Mouse (Mus musculus): ENCODE data around the gene Tmem216. TPM values are rescaled to one million over a fixed set of nuclear protein-coding genes. Genes with fewer than 3 reads are reported as not detected.

Gene Tmem216
- polyA plus RNA-seq (2015; fragmentation: Illumina TruSeq; extraction: RNeasy Lipid Tissue Mini Kit (QIAGEN cat#74804); ENCODE audit: low read depth, low replicate concordance), result 15.9 TPM

DNA sequence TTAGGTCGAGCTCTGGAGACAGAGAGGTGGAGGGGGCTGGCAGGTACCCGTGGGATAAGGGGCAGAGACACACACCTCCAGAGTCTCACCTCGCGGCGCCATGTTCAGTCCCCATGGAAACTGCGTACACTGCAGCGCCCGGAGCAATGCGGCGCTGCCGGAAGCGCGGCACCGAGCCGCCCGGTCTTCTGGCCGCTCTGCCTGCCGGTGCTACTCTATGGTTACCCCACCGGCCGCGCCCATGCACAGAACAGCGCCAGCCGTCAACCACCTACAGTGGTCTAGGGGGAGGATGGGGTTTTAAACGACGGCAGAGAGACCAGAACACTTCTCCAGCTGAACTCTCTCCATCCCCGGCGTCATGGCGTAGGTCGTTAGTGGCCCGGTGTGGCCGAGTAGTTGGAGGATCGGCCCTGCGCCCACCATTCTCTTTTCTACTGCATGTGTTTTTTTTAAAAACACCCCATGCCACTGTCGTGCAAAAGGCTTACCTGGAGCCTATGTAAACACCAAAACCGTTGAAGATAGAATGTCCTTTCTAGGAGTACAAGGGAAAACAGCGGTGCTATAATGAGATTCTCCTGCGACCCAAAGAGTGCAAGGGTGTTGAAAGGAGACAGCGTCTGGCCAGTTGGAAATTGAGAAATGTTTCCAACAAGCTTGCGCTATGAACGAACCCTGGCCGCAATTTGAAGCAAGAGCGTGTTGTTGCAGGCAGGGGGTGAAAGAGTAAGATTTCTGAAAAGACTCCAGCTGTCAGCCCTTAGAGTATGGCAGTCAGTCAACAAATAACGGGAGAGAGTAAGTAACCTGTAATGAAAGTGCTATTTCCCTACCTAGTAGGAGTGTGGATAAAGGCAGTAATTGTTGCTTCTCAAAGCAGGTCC, at the start of gene Tmem216:
Gene Tmem216 (minus strand): TSS at position 615 of the 887 bp plus-strand sequence.

DNA sequence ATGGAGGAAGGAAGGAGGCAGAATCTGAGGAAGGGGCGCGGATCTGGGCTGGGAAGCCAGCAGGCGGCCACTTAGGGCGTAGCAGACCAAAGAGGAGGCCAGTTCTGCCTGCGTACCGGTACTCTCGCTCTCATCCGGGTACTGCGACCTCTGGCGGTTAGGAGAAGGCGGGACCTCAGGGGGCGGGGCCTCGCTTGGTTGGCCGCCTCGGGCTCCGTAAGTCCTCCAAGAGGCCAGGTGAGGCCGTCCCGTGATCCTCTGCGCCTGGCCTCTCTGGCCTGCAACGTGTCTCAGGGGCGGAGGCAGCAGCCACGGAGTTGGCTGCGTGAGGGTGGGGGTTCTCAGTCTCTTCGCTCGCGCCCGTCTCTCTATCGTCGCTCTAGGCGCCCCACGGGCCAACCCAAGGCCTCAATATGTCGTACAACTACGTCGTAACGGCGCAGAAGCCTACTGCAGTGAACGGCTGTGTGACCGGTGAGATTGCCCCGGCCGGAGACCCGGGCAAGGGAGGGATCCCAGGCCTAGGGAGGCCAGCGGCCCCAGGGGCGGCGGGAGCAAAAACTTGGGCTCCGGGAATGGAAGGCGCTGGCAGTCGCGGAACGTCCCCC, 49.4 kb upstream of the Tmem216 start, which contains the start of the genes Ddb1 and Tkfc:
Gene Ddb1 (plus strand): TSS at position 35 of the 608 bp plus-strand sequence.
Gene Tkfc (minus strand): TSS at position 362 of the 608 bp plus-strand sequence.

DNA sequence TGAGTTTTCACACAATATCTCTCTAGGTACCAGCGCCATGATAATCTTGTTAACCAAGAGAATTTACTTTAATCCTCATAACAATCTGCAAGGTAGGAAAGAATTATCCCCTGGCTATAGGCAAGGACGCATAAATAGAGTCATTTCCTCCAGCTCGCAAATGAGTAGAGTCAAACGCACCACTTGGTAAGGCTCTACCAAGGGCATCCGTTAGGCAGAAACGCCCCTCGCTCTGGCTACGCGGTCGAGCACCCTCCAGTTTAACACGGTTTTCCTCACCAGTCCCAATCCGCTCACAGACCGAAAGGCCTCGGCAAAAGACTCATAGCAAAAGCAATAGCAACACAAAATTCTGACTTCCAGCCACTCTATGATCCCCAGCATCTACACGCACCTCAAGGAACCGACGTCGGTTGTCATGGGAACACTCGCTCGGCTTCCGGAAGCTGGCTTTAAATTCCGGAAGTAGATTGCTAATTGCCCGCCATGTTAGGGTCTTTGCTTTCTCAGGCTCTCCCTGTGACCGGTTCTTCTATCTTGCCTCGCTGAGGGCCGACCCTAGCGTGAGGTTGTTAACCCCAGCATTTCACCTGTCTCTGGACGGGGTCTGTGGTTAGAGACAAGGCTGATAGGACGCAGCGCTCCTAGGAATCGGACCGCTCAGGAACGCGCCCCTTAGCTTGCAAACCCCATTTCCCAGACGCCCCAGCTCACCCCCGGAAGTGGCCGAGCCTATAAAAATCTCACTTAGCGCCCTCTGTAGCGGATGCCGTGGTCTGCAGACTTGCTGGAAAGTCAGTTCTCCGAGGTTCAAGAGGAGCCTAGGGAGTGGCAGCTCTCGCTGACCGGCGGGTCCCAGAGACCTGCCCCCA, 20.9 kb upstream of the Tmem216 start, which contains the start of the genes Cyb561a3 and Tmem138:
Gene Cyb561a3 (plus strand): TSS at position 483 of the 872 bp plus-strand sequence.
Gene Tmem138 (minus strand): TSS at position 673 of the 872 bp plus-strand sequence.

DNA sequence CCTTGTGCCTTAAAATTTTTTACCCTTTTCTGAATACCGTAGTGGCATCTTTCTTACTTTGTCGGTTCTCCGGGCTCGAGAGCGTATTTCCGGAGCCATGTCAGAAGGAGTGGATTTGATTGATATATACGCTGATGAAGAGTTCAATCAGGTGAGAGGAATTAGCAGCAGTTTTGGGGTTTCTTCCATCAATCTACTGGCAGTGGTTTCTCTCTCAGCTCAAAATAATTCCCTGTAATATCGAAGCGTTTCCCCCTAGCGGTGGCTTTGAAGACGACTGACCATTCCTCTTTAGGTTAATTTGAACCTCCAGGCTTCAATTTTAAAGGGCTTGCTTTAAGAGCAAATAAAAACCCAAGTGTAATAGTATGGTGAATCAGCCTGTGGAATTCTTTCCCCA, 30.1 kb downstream of the Tmem216 start, which contains the start of gene Sdhaf2:
Gene Sdhaf2 (minus strand): TSS at position 233 of the 400 bp plus-strand sequence.

DNA sequence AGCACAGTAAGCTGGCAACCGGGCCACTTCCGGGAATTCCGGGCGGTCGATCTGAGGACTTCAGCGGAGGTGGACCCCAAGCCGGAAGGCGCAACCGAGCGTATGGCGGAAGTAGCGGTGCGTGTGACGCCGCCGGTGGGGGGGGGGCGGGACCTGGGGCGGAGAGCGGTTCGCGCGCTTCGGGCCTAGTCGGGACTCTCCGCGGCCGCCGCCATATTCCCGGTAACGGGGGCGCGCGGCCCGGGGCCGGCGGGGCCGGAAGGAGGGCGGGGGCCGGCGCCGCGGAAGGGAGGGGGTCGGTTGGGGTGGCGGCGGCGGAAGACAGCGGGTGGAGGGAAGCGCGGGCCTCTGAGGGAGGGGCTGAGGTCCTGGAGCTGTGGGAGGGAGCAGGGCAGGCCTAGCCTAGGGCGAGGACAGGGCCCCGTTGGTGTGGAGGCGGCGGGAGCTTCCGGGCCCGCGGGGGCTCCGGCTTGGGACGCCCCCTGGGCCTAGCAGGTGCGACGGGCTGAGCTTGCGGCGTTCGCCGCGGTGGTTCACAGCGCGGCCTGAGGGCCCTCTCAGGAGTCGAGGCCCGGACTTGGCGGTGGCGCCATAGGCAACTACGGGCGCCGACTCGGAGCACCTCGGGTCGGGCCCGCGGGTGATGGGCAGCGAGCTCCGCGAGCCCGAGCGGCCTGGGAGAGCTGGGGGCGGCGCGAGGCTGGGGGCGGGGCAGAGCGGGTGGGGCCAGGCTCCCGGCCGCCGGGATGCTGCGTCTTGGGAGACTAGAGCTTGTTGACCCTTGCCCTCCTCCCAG, 30.7 kb downstream of the Tmem216 start, which contains the start of gene Cpsf7:
Gene Cpsf7 (plus strand): TSS at position 161 of the 796 bp plus-strand sequence.

Other genes starting within 250 kb of the Tmem216 start
- 134 TPM for gene Syt7, start 167.1 kb downstream of the Tmem216 start, polyA plus RNA-seq (2015; fragmentation: Illumina TruSeq; extraction: RNeasy Lipid Tissue Mini Kit (QIAGEN cat#74804); ENCODE audit: low read depth, low replicate concordance)
- gene Lrrc10b, start 98.8 kb downstream of the Tmem216 start, polyA plus RNA-seq (2015; fragmentation: Illumina TruSeq; extraction: RNeasy Lipid Tissue Mini Kit (QIAGEN cat#74804); ENCODE audit: low read depth, low replicate concordance), result 44.2 TPM
- 1.9 TPM for gene Ppp1r32, start 73.3 kb downstream of the Tmem216 start, polyA plus RNA-seq (2015; fragmentation: Illumina TruSeq; extraction: RNeasy Lipid Tissue Mini Kit (QIAGEN cat#74804); ENCODE audit: low read depth, low replicate concordance)
- 67.8 TPM for gene Cpsf7, start 31.0 kb downstream of the Tmem216 start, polyA plus RNA-seq (2015; fragmentation: Illumina TruSeq; extraction: RNeasy Lipid Tissue Mini Kit (QIAGEN cat#74804); ENCODE audit: low read depth, low replicate concordance)
- gene Sdhaf2, start 30.1 kb downstream of the Tmem216 start, polyA plus RNA-seq (2015; fragmentation: Illumina TruSeq; extraction: RNeasy Lipid Tissue Mini Kit (QIAGEN cat#74804); ENCODE audit: low read depth, low replicate concordance), result 84.3 TPM
- gene Cyb561a3, start 20.9 kb upstream of the Tmem216 start, polyA plus RNA-seq (2015; fragmentation: Illumina TruSeq; extraction: RNeasy Lipid Tissue Mini Kit (QIAGEN cat#74804); ENCODE audit: low read depth, low replicate concordance), result 11.4 TPM
- gene Tmem138, start 21.1 kb upstream of the Tmem216 start, polyA plus RNA-seq (2015; fragmentation: Illumina TruSeq; extraction: RNeasy Lipid Tissue Mini Kit (QIAGEN cat#74804); ENCODE audit: low read depth, low replicate concordance), result 14.1 TPM
- 149 TPM for gene Ddb1, start 49.1 kb upstream of the Tmem216 start, polyA plus RNA-seq (2015; fragmentation: Illumina TruSeq; extraction: RNeasy Lipid Tissue Mini Kit (QIAGEN cat#74804); ENCODE audit: low read depth, low replicate concordance)
- 11.8 TPM for gene Tkfc, start 49.4 kb upstream of the Tmem216 start, polyA plus RNA-seq (2015; fragmentation: Illumina TruSeq; extraction: RNeasy Lipid Tissue Mini Kit (QIAGEN cat#74804); ENCODE audit: low read depth, low replicate concordance)
- 0.21 TPM for gene Vwce, start 78.0 kb upstream of the Tmem216 start, polyA plus RNA-seq (2015; fragmentation: Illumina TruSeq; extraction: RNeasy Lipid Tissue Mini Kit (QIAGEN cat#74804); ENCODE audit: low read depth, low replicate concordance)
- gene Pga5, start 121.8 kb upstream of the Tmem216 start, polyA plus RNA-seq (2015; fragmentation: Illumina TruSeq; extraction: RNeasy Lipid Tissue Mini Kit (QIAGEN cat#74804); ENCODE audit: low read depth, low replicate concordance), result not detected
- 20.6 TPM for gene Vps37c, start 132.5 kb upstream of the Tmem216 start, polyA plus RNA-seq (2015; fragmentation: Illumina TruSeq; extraction: RNeasy Lipid Tissue Mini Kit (QIAGEN cat#74804); ENCODE audit: low read depth, low replicate concordance)
- 0.19 TPM for gene Cd5, start 182.8 kb upstream of the Tmem216 start, polyA plus RNA-seq (2015; fragmentation: Illumina TruSeq; extraction: RNeasy Lipid Tissue Mini Kit (QIAGEN cat#74804); ENCODE audit: low read depth, low replicate concordance)

Data from brain, adult 10 weeks (tissue).